Mouse (Mus musculus): ENCODE data around the gene Slc17a9. TPM values are rescaled to one million over a fixed set of nuclear protein-coding genes. Genes with fewer than 3 reads are reported as not detected.

Slc17a9 gene
- polyA plus RNA-seq (2014; fragmentation: Nextera tagmentation; extraction: Ambion mirVana): 1.7 and 1.9 TPM in 2 replicates

GRCm38 (mm10) chr2:180724585-180725413 lies at the start of gene Slc17a9:
Slc17a9 (plus strand) TSS chr2:180725263.
- Histone ChIP-seq H3K9ac (replicated peaks; ENCODE audit: low read depth, low read length) (peak within 1 kb of the TSS; percentile 33; the same call in 1 of the 2 replicates), H3K9me3 (ENCODE audit: control insufficient read depth, low read depth, low read length) (no peaks in the 10 kb centered on the region), H3K4me1 (ENCODE audit: control insufficient read depth, insufficient read depth, low read length) (peaks cover 5% of the 10 kb centered on the region; the same call in 1 of the 2 replicates), H3K27ac (ENCODE audit: low read length) (peak within 1 kb of the TSS; percentile 10; the same call in 1 of the 2 replicates), H3K36me3 (ENCODE audit: control insufficient read depth, insufficient read depth, low read length) (peaks cover 32% of the 10 kb centered on the region), H3K4me3 (ENCODE audit: low read depth, low read length) (peak within 1 kb of the TSS; percentile 19), H3K4me2 (replicated peaks; ENCODE audit: low read depth, low read length) (peak within 1 kb of the TSS; percentile 45), H3K27me3 (ENCODE audit: control insufficient read depth, insufficient read depth, low read length) (no peaks in the 10 kb centered on the region)
- WGBS: 4% methylated on average over 18 of the region's 18 CpGs
- ATAC-seq (ENCODE audit: insufficient number of reproducible peaks, insufficient read depth, low FRiP score, low read depth): peak; percentile 75

- Histone ChIP-seq H3K9me3 (ENCODE audit: control insufficient read depth, low read depth, low read length) (no peaks in the 10 kb centered on the region), H3K27me3 (ENCODE audit: control insufficient read depth, insufficient read depth, low read length) (no peaks in the 10 kb centered on the region), H3K9ac (replicated peaks; ENCODE audit: low read depth, low read length) (no peak overlapping the region), H3K4me3 (ENCODE audit: low read depth, low read length) (no peak overlapping the region), H3K36me3 (ENCODE audit: control insufficient read depth, insufficient read depth, low read length) (peaks cover 42% of the 10 kb centered on the region), H3K4me2 (replicated peaks; ENCODE audit: low read depth, low read length) (no peak overlapping the region), H3K4me1 (ENCODE audit: control insufficient read depth, insufficient read depth, low read length) (no peaks in the 10 kb centered on the region), H3K27ac (ENCODE audit: low read length) (no peak overlapping the region)
- 79% methylated on average over 2 of the region's 2 CpGs for WGBS
- ATAC-seq (ENCODE audit: insufficient number of reproducible peaks, insufficient read depth, low FRiP score, low read depth): no peak
These were observed 48.4 kb upstream of the Slc17a9 start for GRCm38 (mm10) chr2:180676706-180677105.

- WGBS: 23% methylated on average over 4 of the region's 4 CpGs
- no peaks in the 10 kb centered on the region for H3K9me3 ChIP-seq (ENCODE audit: control insufficient read depth, low read depth, low read length)
- H3K4me3 ChIP-seq (ENCODE audit: low read depth, low read length): no peak overlapping the region
- ATAC-seq (ENCODE audit: insufficient number of reproducible peaks, insufficient read depth, low FRiP score, low read depth): peak; percentile 61; the same call in 1 of the 2 replicates
- H3K4me2 ChIP-seq (replicated peaks; ENCODE audit: low read depth, low read length): no peak overlapping the region
- peaks cover 44% of the 10 kb centered on the region for H3K36me3 ChIP-seq (ENCODE audit: control insufficient read depth, insufficient read depth, low read length)
- no peak overlapping the region for H3K27ac ChIP-seq (ENCODE audit: low read length)
- no peaks in the 10 kb centered on the region for H3K27me3 ChIP-seq (ENCODE audit: control insufficient read depth, insufficient read depth, low read length)
- no peak overlapping the region for H3K9ac ChIP-seq (replicated peaks; ENCODE audit: low read depth, low read length)
- H3K4me1 ChIP-seq (ENCODE audit: control insufficient read depth, insufficient read depth, low read length): no peaks in the 10 kb centered on the region
These were observed 46.4 kb upstream of the Slc17a9 start for GRCm38 (mm10) chr2:180678609-180679140.

- no peaks in the 10 kb centered on the region for H3K9me3 ChIP-seq (ENCODE audit: control insufficient read depth, low read depth, low read length)
- H3K9ac ChIP-seq (replicated peaks; ENCODE audit: low read depth, low read length): no peak overlapping the region
- H3K4me2 ChIP-seq (replicated peaks; ENCODE audit: low read depth, low read length): no peak overlapping the region
- H3K4me1 ChIP-seq (ENCODE audit: control insufficient read depth, insufficient read depth, low read length): no peaks in the 10 kb centered on the region
- H3K4me3 ChIP-seq (ENCODE audit: low read depth, low read length): no peak overlapping the region
- no peak overlapping the region for H3K27ac ChIP-seq (ENCODE audit: low read length)
- ATAC-seq (ENCODE audit: insufficient number of reproducible peaks, insufficient read depth, low FRiP score, low read depth): no peak
- 69% methylated on average over 2 of the region's 2 CpGs for WGBS
- peaks cover 56% of the 10 kb centered on the region for H3K36me3 ChIP-seq (ENCODE audit: control insufficient read depth, insufficient read depth, low read length)
- H3K27me3 ChIP-seq (ENCODE audit: control insufficient read depth, insufficient read depth, low read length): no peaks in the 10 kb centered on the region
These were observed 43.8 kb upstream of the Slc17a9 start for GRCm38 (mm10) chr2:180681225-180681624.

- ATAC-seq (ENCODE audit: insufficient number of reproducible peaks, insufficient read depth, low FRiP score, low read depth): no peak
- no peak overlapping the region for H3K27ac ChIP-seq (ENCODE audit: low read length)
- H3K4me3 ChIP-seq (ENCODE audit: low read depth, low read length): no peak overlapping the region
- H3K4me1 ChIP-seq (ENCODE audit: control insufficient read depth, insufficient read depth, low read length): no peaks in the 10 kb centered on the region
- no peak overlapping the region for H3K4me2 ChIP-seq (replicated peaks; ENCODE audit: low read depth, low read length)
- peaks cover 77% of the 10 kb centered on the region for H3K36me3 ChIP-seq (ENCODE audit: control insufficient read depth, insufficient read depth, low read length)
- WGBS: 86% methylated on average over 2 of the region's 2 CpGs
- H3K9me3 ChIP-seq (ENCODE audit: control insufficient read depth, low read depth, low read length): no peaks in the 10 kb centered on the region
- no peak overlapping the region for H3K9ac ChIP-seq (replicated peaks; ENCODE audit: low read depth, low read length)
- no peaks in the 10 kb centered on the region for H3K27me3 ChIP-seq (ENCODE audit: control insufficient read depth, insufficient read depth, low read length)
These were observed 41.5 kb upstream of the Slc17a9 start for GRCm38 (mm10) chr2:180683524-180683923.

- no peak overlapping the region for H3K9ac ChIP-seq (replicated peaks; ENCODE audit: low read depth, low read length)
- no peak overlapping the region for H3K27ac ChIP-seq (ENCODE audit: low read length)
- no peaks in the 10 kb centered on the region for H3K4me1 ChIP-seq (ENCODE audit: control insufficient read depth, insufficient read depth, low read length)
- no peak overlapping the region for H3K4me3 ChIP-seq (ENCODE audit: low read depth, low read length)
- H3K4me2 ChIP-seq (replicated peaks; ENCODE audit: low read depth, low read length): no peak overlapping the region
- WGBS: 94% methylated on average over 4 of the region's 4 CpGs
- H3K9me3 ChIP-seq (ENCODE audit: control insufficient read depth, low read depth, low read length): no peaks in the 10 kb centered on the region
- no peak for ATAC-seq (ENCODE audit: insufficient number of reproducible peaks, insufficient read depth, low FRiP score, low read depth)
- peaks cover 82% of the 10 kb centered on the region for H3K36me3 ChIP-seq (ENCODE audit: control insufficient read depth, insufficient read depth, low read length)
- no peaks in the 10 kb centered on the region for H3K27me3 ChIP-seq (ENCODE audit: control insufficient read depth, insufficient read depth, low read length)
These were observed 41.0 kb upstream of the Slc17a9 start for GRCm38 (mm10) chr2:180684031-180684430.

GRCm38 (mm10) chr2:180689841-180690240 lies 35.2 kb upstream of the Slc17a9 start:
- H3K9ac ChIP-seq (replicated peaks; ENCODE audit: low read depth, low read length): no peak overlapping the region
- H3K4me3 ChIP-seq (ENCODE audit: low read depth, low read length): no peak overlapping the region
- no peaks in the 10 kb centered on the region for H3K27me3 ChIP-seq (ENCODE audit: control insufficient read depth, insufficient read depth, low read length)
- H3K4me1 ChIP-seq (ENCODE audit: control insufficient read depth, insufficient read depth, low read length): 0 out of 2 replicates have a peak, but pooled peaks cover 5% of the 10 kb centered on the region
- WGBS: 88% methylated on average over 5 of the region's 5 CpGs
- no peak overlapping the region for H3K4me2 ChIP-seq (replicated peaks; ENCODE audit: low read depth, low read length)
- H3K36me3 ChIP-seq (ENCODE audit: control insufficient read depth, insufficient read depth, low read length): peaks cover 55% of the 10 kb centered on the region
- H3K27ac ChIP-seq (ENCODE audit: low read length): no peak overlapping the region
- no peak for ATAC-seq (ENCODE audit: insufficient number of reproducible peaks, insufficient read depth, low FRiP score, low read depth)
- no peaks in the 10 kb centered on the region for H3K9me3 ChIP-seq (ENCODE audit: control insufficient read depth, low read depth, low read length)

- WGBS: 6% methylated on average over 1 of the region's 1 CpGs
- 0 out of 2 replicates have a peak, but pooled peaks cover 5% of the 10 kb centered on the region for H3K4me1 ChIP-seq (ENCODE audit: control insufficient read depth, insufficient read depth, low read length)
- H3K4me3 ChIP-seq (ENCODE audit: low read depth, low read length): no peak overlapping the region
- 0 out of 2 replicates have a peak overlapping the region, but pooled peaks have one; percentile 5 for H3K4me2 ChIP-seq (replicated peaks; ENCODE audit: low read depth, low read length)
- no peak overlapping the region for H3K27ac ChIP-seq (ENCODE audit: low read length)
- H3K9me3 ChIP-seq (ENCODE audit: control insufficient read depth, low read depth, low read length): no peaks in the 10 kb centered on the region
- no peaks in the 10 kb centered on the region for H3K27me3 ChIP-seq (ENCODE audit: control insufficient read depth, insufficient read depth, low read length)
- ATAC-seq (ENCODE audit: insufficient number of reproducible peaks, insufficient read depth, low FRiP score, low read depth): no peak
- H3K9ac ChIP-seq (replicated peaks; ENCODE audit: low read depth, low read length): no peak overlapping the region
- peaks cover 30% of the 10 kb centered on the region for H3K36me3 ChIP-seq (ENCODE audit: control insufficient read depth, insufficient read depth, low read length)
These were observed 32.4 kb upstream of the Slc17a9 start for GRCm38 (mm10) chr2:180692630-180693029.

All from stomach, embryonic 14.5 days (tissue).